Mouse (Mus musculus): ENCODE measurements around the gene Foxf1. TPM values are rescaled to one million over a fixed set of nuclear protein-coding genes. Genes with fewer than 3 reads are reported as not detected.

Gene Foxf1
- polyA plus RNA-seq, 1 experiment from 2014 or later, result 0.87 TPM

- ATAC-seq (replicated peaks), result no peak
- peaks cover 90% of the 10 kb centered on the region for H3K27me3 ChIP-seq
- H3K4me1 ChIP-seq, result peaks cover 8% of the 10 kb centered on the region
- H3K4me2 ChIP-seq (replicated peaks), result no peak overlapping the region
- 2% methylated on average over 15 of the region's 15 CpGs for WGBS
- H3K36me3 ChIP-seq, result no peaks in the 10 kb centered on the region
- H3K9me3 ChIP-seq, result no peaks in the 10 kb centered on the region
- no peak overlapping the region for H3K9ac ChIP-seq (replicated peaks)
- no peak overlapping the region for H3K27ac ChIP-seq (replicated peaks)
- H3K4me3 ChIP-seq, result no peak overlapping the region
Observed at GRCm38 (mm10) chr8:121074108-121074847, 9.9 kb upstream of the Foxf1 start.

- Histone ChIP-seq H3K9ac (replicated peaks) (no peak overlapping the region), H3K9me3 (no peaks in the 10 kb centered on the region), H3K27me3 (peaks cover 90% of the 10 kb centered on the region), H3K36me3 (no peaks in the 10 kb centered on the region), H3K4me1 (peaks cover 8% of the 10 kb centered on the region), H3K27ac (replicated peaks) (no peak overlapping the region), H3K4me2 (replicated peaks) (no peak overlapping the region), H3K4me3 (no peak overlapping the region)
- 1% methylated on average over 10 of the region's 10 CpGs for WGBS
- ATAC-seq (replicated peaks), result no peak
Observed at GRCm38 (mm10) chr8:121074848-121075145, 9.4 kb upstream of the Foxf1 start.

- Histone ChIP-seq H3K4me2 (replicated peaks) (no peak overlapping the region), H3K27ac (replicated peaks) (no peak overlapping the region), H3K9ac (replicated peaks) (no peak overlapping the region), H3K27me3 (peaks cover 90% of the 10 kb centered on the region), H3K4me3 (no peak overlapping the region), H3K36me3 (no peaks in the 10 kb centered on the region), H3K9me3 (no peaks in the 10 kb centered on the region), H3K4me1 (peaks cover 8% of the 10 kb centered on the region)
- 1% methylated on average over 13 of the region's 13 CpGs for WGBS
- ATAC-seq (replicated peaks), result no peak
Observed at GRCm38 (mm10) chr8:121075936-121076335, 8.2 kb upstream of the Foxf1 start.

- no peak for ATAC-seq (replicated peaks)
- WGBS, result 4% methylated on average over 7 of the region's 7 CpGs
- H3K36me3 ChIP-seq, result no peaks in the 10 kb centered on the region
- H3K27ac ChIP-seq (replicated peaks), result no peak overlapping the region
- peaks cover 90% of the 10 kb centered on the region for H3K27me3 ChIP-seq
- no peak overlapping the region for H3K4me2 ChIP-seq (replicated peaks)
- H3K4me3 ChIP-seq, result no peak overlapping the region
- peaks cover 8% of the 10 kb centered on the region for H3K4me1 ChIP-seq
- H3K9ac ChIP-seq (replicated peaks), result no peak overlapping the region
- H3K9me3 ChIP-seq, result no peaks in the 10 kb centered on the region
Observed at GRCm38 (mm10) chr8:121076555-121076954, 7.6 kb upstream of the Foxf1 start.

GRCm38 (mm10) chr8:121078721-121079120 lies 5.5 kb upstream of the Foxf1 start:
- peaks cover 93% of the 10 kb centered on the region for H3K27me3 ChIP-seq
- no peaks in the 10 kb centered on the region for H3K9me3 ChIP-seq
- no peak overlapping the region for H3K4me3 ChIP-seq
- H3K9ac ChIP-seq (replicated peaks), result no peak overlapping the region
- H3K27ac ChIP-seq (replicated peaks), result no peak overlapping the region
- no peak overlapping the region for H3K4me2 ChIP-seq (replicated peaks)
- 3% methylated on average over 14 of the region's 14 CpGs for WGBS
- H3K36me3 ChIP-seq, result no peaks in the 10 kb centered on the region
- peaks cover 13% of the 10 kb centered on the region for H3K4me1 ChIP-seq
- no peak for ATAC-seq (replicated peaks)

- Histone ChIP-seq H3K9ac (replicated peaks) (no peak overlapping the region), H3K27me3 (peaks cover 93% of the 10 kb centered on the region), H3K4me1 (peaks cover 18% of the 10 kb centered on the region), H3K9me3 (no peaks in the 10 kb centered on the region), H3K36me3 (no peaks in the 10 kb centered on the region), H3K4me3 (no peak overlapping the region), H3K4me2 (replicated peaks) (no peak overlapping the region), H3K27ac (replicated peaks) (no peak overlapping the region)
- no peak for ATAC-seq (replicated peaks)
- WGBS, result under 1% methylated on average over 7 of the region's 7 CpGs
Observed at GRCm38 (mm10) chr8:121079201-121079600, 5.0 kb upstream of the Foxf1 start.

GRCm38 (mm10) chr8:121079944-121080343 lies 4.2 kb upstream of the Foxf1 start:
- Histone ChIP-seq H3K9me3 (no peaks in the 10 kb centered on the region), H3K4me2 (replicated peaks) (no peak overlapping the region), H3K4me3 (no peak overlapping the region), H3K9ac (replicated peaks) (no peak overlapping the region), H3K4me1 (peaks cover 25% of the 10 kb centered on the region), H3K27ac (replicated peaks) (no peak overlapping the region), H3K36me3 (no peaks in the 10 kb centered on the region), H3K27me3 (peaks cover 93% of the 10 kb centered on the region)
- WGBS, result under 1% methylated on average over 12 of the region's 12 CpGs
- no peak for ATAC-seq (replicated peaks)

GRCm38 (mm10) chr8:121080361-121081090 lies 3.7 kb upstream of the Foxf1 start:
- under 1% methylated on average over 49 of the region's 49 CpGs for WGBS
- Histone ChIP-seq H3K9ac (replicated peaks) (no peak overlapping the region), H3K27ac (replicated peaks) (no peak overlapping the region), H3K4me3 (no peak overlapping the region), H3K36me3 (no peaks in the 10 kb centered on the region), H3K27me3 (peaks cover 98% of the 10 kb centered on the region), H3K9me3 (no peaks in the 10 kb centered on the region), H3K4me2 (replicated peaks) (no peak overlapping the region), H3K4me1 (peaks cover 29% of the 10 kb centered on the region)
- no peak for ATAC-seq (replicated peaks)

GRCm38 (mm10) chr8:121081398-121081797 lies 2.8 kb upstream of the Foxf1 start:
- Histone ChIP-seq H3K4me2 (replicated peaks) (no peak overlapping the region), H3K27ac (replicated peaks) (no peak overlapping the region), H3K9me3 (no peaks in the 10 kb centered on the region), H3K36me3 (no peaks in the 10 kb centered on the region), H3K4me1 (peaks cover 29% of the 10 kb centered on the region), H3K9ac (replicated peaks) (no peak overlapping the region), H3K27me3 (peaks cover 98% of the 10 kb centered on the region), H3K4me3 (no peak overlapping the region)
- no peak for ATAC-seq (replicated peaks)
- WGBS, result 3% methylated on average over 7 of the region's 7 CpGs

- H3K9ac ChIP-seq (replicated peaks), result no peak overlapping the region
- H3K4me3 ChIP-seq, result peak overlapping the region; percentile 41
- ATAC-seq (replicated peaks), result no peak
- peak overlapping the region; percentile 65 for H3K4me2 ChIP-seq (replicated peaks)
- peaks cover 29% of the 10 kb centered on the region for H3K4me1 ChIP-seq
- H3K9me3 ChIP-seq, result no peaks in the 10 kb centered on the region
- peaks cover 98% of the 10 kb centered on the region for H3K27me3 ChIP-seq
- no peak overlapping the region for H3K27ac ChIP-seq (replicated peaks)
- WGBS, result under 1% methylated on average over 57 of the region's 57 CpGs
- no peaks in the 10 kb centered on the region for H3K36me3 ChIP-seq
Observed at GRCm38 (mm10) chr8:121082218-121083092, 1.7 kb upstream of the Foxf1 start.

GRCm38 (mm10) chr8:121083093-121083935 lies 872 bp upstream of the Foxf1 start:
- Histone ChIP-seq H3K36me3 (no peaks in the 10 kb centered on the region), H3K9ac (replicated peaks) (peak overlapping the region; percentile 6; the same call in 1 of the 2 replicates), H3K4me2 (replicated peaks) (peak overlapping the region; percentile 65), H3K4me3 (peak overlapping the region; percentile 41), H3K27ac (replicated peaks) (no peak overlapping the region), H3K27me3 (peaks cover 100% of the 10 kb centered on the region), H3K4me1 (peaks cover 29% of the 10 kb centered on the region), H3K9me3 (no peaks in the 10 kb centered on the region)
- WGBS, result under 1% methylated on average over 85 of the region's 89 CpGs
- no peak for ATAC-seq (replicated peaks)

All from forebrain, embryonic 15.5 days (tissue).